7 mouse cellular contexts compared by ENCODE assay signal in the genomic region with DNA sequence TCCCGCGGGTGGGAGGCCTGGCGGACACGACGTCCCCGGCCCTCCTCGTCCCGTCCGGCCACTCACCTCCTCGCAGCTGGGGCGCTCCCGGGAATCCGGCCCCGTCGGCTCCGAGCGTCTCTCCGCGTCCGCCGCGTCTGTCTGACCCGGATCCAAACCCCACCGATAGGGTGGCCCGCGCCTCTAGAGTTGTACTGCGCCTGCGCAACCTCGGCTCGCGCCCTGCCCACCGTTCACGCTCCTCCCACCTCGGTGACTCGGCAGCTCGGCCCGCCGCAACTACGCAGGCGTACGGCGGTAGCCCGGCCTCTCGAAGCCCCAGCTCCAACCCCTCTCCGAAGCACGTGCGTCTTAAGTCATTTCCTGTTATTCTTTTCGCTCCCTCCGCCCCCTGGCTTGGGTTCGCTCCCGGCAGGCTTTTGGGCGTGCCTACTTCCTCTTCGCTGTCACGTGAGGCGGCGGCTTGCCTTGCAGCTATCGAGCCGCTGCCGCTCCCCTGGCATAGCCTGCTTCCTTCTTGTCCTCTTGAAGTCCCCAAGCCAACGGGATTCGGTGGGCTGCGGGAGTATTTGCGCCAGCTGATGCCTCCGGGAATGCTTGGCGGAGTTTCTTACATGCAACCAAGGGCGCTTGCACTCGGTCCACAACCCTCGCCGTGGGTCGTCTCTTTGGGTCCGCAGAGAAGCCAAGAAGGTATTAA. TPM values are rescaled to one million over a fixed set of nuclear protein-coding genes. Genes with fewer than 3 reads are reported as not detected.
DNase-seq lines count a peak whose midpoint lies in the region; ATAC-seq and TF ChIP-seq lines count a peak whose summit lies in the region.

No protein-coding gene starts in this region.

- H3K4me3 ChIP-seq in embryonic facial prominence, embryonic 10.5 days, result peak overlapping the region; percentile 98
- peak overlapping the region; percentile 93 for H3K4me3 ChIP-seq in intestine, postnatal 0 days (ENCODE audit: low read depth, low read length)
- H3K4me3 ChIP-seq in midbrain, embryonic 12.5 days, result peak overlapping the region; percentile 98
- H3K4me3 ChIP-seq in small intestine, adult 2 months (ENCODE audit: low read depth, low read length), result peak overlapping the region; percentile 89

- peaks cover 18% of the 10 kb centered on the region for H3K36me3 ChIP-seq in embryonic facial prominence, embryonic 10.5 days (replicated peaks)
- peaks cover 2% of the 10 kb centered on the region; the same call in 1 of the 2 replicates for H3K36me3 ChIP-seq in intestine, postnatal 0 days (ENCODE audit: control insufficient read depth, insufficient read depth)
- H3K36me3 ChIP-seq in midbrain, embryonic 12.5 days, result peaks cover 8% of the 10 kb centered on the region
- H3K36me3 ChIP-seq in small intestine, adult 2 months (ENCODE audit: control insufficient read depth, insufficient read depth, low read length), result peaks cover 7% of the 10 kb centered on the region

- H3K9ac ChIP-seq in intestine, postnatal 0 days (ENCODE audit: low read depth, low read length), result peak overlapping the region; percentile 96
- peak overlapping the region; percentile 92 for H3K9ac ChIP-seq in midbrain, embryonic 12.5 days (replicated peaks)

- no peaks in the 10 kb centered on the region for H3K9me3 ChIP-seq in embryonic facial prominence, embryonic 10.5 days
- no peaks in the 10 kb centered on the region for H3K9me3 ChIP-seq in intestine, postnatal 0 days (ENCODE audit: control insufficient read depth)
- H3K9me3 ChIP-seq in midbrain, embryonic 12.5 days, result no peaks in the 10 kb centered on the region

- peak; percentile 99 for DNase-seq in adrenal gland, postnatal 10 days
- peak; percentile 99 for DNase-seq in embryonic facial prominence, embryonic 10.5 days (ENCODE audit: low spot score)
- peak; percentile 88 for DNase-seq in gonadal fat pad, adult 2 months (ENCODE audit: low read depth)
- DNase-seq in left cerebral cortex, postnatal 4 days, result peak; percentile 99

- peaks cover 26% of the 10 kb centered on the region for H3K4me1 ChIP-seq in embryonic facial prominence, embryonic 10.5 days
- peaks cover 11% of the 10 kb centered on the region; the same call in 1 of the 2 replicates for H3K4me1 ChIP-seq in intestine, postnatal 0 days (replicated peaks; ENCODE audit: control insufficient read depth, insufficient read depth, low read length)
- H3K4me1 ChIP-seq in midbrain, embryonic 12.5 days, result peaks cover 27% of the 10 kb centered on the region
- H3K4me1 ChIP-seq in small intestine, adult 2 months (ENCODE audit: control insufficient read depth, insufficient read depth, insufficient read length, low read length), result peaks cover 32% of the 10 kb centered on the region

- intact Hi-C loops in left cerebral cortex, postnatal 4 days (cut with DNase I), result no loop called here

- peak; percentile 45; the same call in 1 of the 2 replicates for TF ChIP-seq CTCF in intestine, postnatal 0 days (IDR thresholded peaks at IDR 0.05; ENCODE audit: low read depth)
- peak; percentile 26; the same call in 1 of the 2 replicates for TF ChIP-seq CTCF in small intestine, adult 2 months (IDR thresholded peaks at IDR 0.05; ENCODE audit: extremely low read depth, insufficient read length, insufficient replicate concordance, low read depth, low read length)

- peak; percentile 93 for ATAC-seq in intestine, postnatal 0 days
- peak; percentile 99 for ATAC-seq in midbrain, embryonic 12.5 days (ENCODE audit: low FRiP score, low read depth)

- H3K27me3 ChIP-seq in embryonic facial prominence, embryonic 10.5 days (replicated peaks; ENCODE audit: low read depth, poor library complexity, severe bottlenecking), result no peaks in the 10 kb centered on the region
- no peaks in the 10 kb centered on the region for H3K27me3 ChIP-seq in intestine, postnatal 0 days (replicated peaks; ENCODE audit: control insufficient read depth, insufficient read depth, low read length)
- H3K27me3 ChIP-seq in midbrain, embryonic 12.5 days, result no peaks in the 10 kb centered on the region
- H3K27me3 ChIP-seq in small intestine, adult 2 months (ENCODE audit: control insufficient read depth, insufficient read depth, low read length), result no peaks in the 10 kb centered on the region

- H3K27ac ChIP-seq in embryonic facial prominence, embryonic 10.5 days (replicated peaks), result peak overlapping the region; percentile 90
- H3K27ac ChIP-seq in intestine, postnatal 0 days (ENCODE audit: low read depth, low read length), result peak overlapping the region; percentile 99
- H3K27ac ChIP-seq in midbrain, embryonic 12.5 days (replicated peaks), result peak overlapping the region; percentile 78
- peak overlapping the region; percentile 89 for H3K27ac ChIP-seq in small intestine, adult 2 months (ENCODE audit: insufficient read depth, low read depth, low read length)

- under 1% methylated on average over 71 of the region's 71 CpGs for WGBS in embryonic facial prominence, embryonic 10.5 days
- under 1% methylated on average over 62 of the region's 71 CpGs for WGBS in intestine, postnatal 0 days
- under 1% methylated on average over 62 of the region's 71 CpGs for WGBS in midbrain, embryonic 12.5 days
- under 1% methylated on average over 71 of the region's 71 CpGs for WGBS in small intestine, adult 2 months

- peak overlapping the region; percentile 69 for H3K4me2 ChIP-seq in intestine, postnatal 0 days (replicated peaks; ENCODE audit: low read depth)
- peak overlapping the region; percentile 96 for H3K4me2 ChIP-seq in midbrain, embryonic 12.5 days (replicated peaks)

- TF ChIP-seq POLR2A in small intestine, adult 2 months (IDR thresholded peaks at IDR 0.05; ENCODE audit: low read depth, low read length), result peak; percentile 84

RNA-seq across cellular contexts. Expression of gene Oser1, which starts 5.0 kb away (rescaled TPM):
- total RNA-seq in adrenal gland, postnatal 10 days (2021), result 10 to 100 TPM; 34.6 to 34.8 TPM
- 94.0 and 99.5 TPM in 2 replicates for polyA plus RNA-seq in embryonic facial prominence, embryonic 10.5 days (2016; fragmentation: Nextera tagmentation; extraction: Ambion mirVana)
- polyA plus RNA-seq in gonadal fat pad, adult 2 months (2012; rRNA removed), result 25.0 and 25.5 TPM in 2 replicates
- polyA plus RNA-seq in intestine, postnatal 0 days (2015; fragmentation: Nextera tagmentation; extraction: Ambion mirVana), result 62.3 and 64.5 TPM in 2 replicates
- 10 to 100 TPM; 23.3 to 23.7 TPM for total RNA-seq in left cerebral cortex, postnatal 4 days (2021)
- polyA plus RNA-seq in midbrain, embryonic 12.5 days (2016; fragmentation: Nextera tagmentation; extraction: Ambion mirVana), result 77.3 and 82.3 TPM in 2 replicates
- polyA plus RNA-seq in small intestine, adult 2 months (2012; rRNA removed), result 5.0 and 12.2 TPM in 2 replicates

RNA-seq across cellular contexts. Expression of gene Gdap1l1, which starts 18.8 kb away (rescaled TPM):
- total RNA-seq in adrenal gland, postnatal 10 days (2021), result 1 to 10 TPM; 3.4 to 4.3 TPM
- 7.6 and 9.1 TPM in 2 replicates for polyA plus RNA-seq in embryonic facial prominence, embryonic 10.5 days (2016; fragmentation: Nextera tagmentation; extraction: Ambion mirVana)
- polyA plus RNA-seq in gonadal fat pad, adult 2 months (2012; rRNA removed), result 0.55 and 1.3 TPM in 2 replicates
- 2.3 and 2.4 TPM in 2 replicates for polyA plus RNA-seq in intestine, postnatal 0 days (2015; fragmentation: Nextera tagmentation; extraction: Ambion mirVana)
- 10 to 100 TPM; 90.8 to 98.3 TPM for total RNA-seq in left cerebral cortex, postnatal 4 days (2021)
- 62.6 and 63.4 TPM in 2 replicates for polyA plus RNA-seq in midbrain, embryonic 12.5 days (2016; fragmentation: Nextera tagmentation; extraction: Ambion mirVana)
- 0.85 and 1.6 TPM in 2 replicates for polyA plus RNA-seq in small intestine, adult 2 months (2012; rRNA removed)

RNA-seq across cellular contexts. Expression of gene Jph2, which starts 21.7 kb away (rescaled TPM):
- 10 to 100 TPM; 11.5 to 23.5 TPM for total RNA-seq in adrenal gland, postnatal 10 days (2021)
- polyA plus RNA-seq in embryonic facial prominence, embryonic 10.5 days (2016; fragmentation: Nextera tagmentation; extraction: Ambion mirVana), result 0.52 and 0.83 TPM in 2 replicates
- 15.5 and 16.3 TPM in 2 replicates for polyA plus RNA-seq in gonadal fat pad, adult 2 months (2012; rRNA removed)
- 9.8 and 10.0 TPM in 2 replicates for polyA plus RNA-seq in intestine, postnatal 0 days (2015; fragmentation: Nextera tagmentation; extraction: Ambion mirVana)
- under 1 TPM; 0.54 to 0.74 TPM for total RNA-seq in left cerebral cortex, postnatal 4 days (2021)
- polyA plus RNA-seq in midbrain, embryonic 12.5 days (2016; fragmentation: Nextera tagmentation; extraction: Ambion mirVana), result 0.30 and 0.45 TPM in 2 replicates
- 20.6 and 28.7 TPM in 2 replicates for polyA plus RNA-seq in small intestine, adult 2 months (2012; rRNA removed)

RNA-seq across cellular contexts. Expression of gene Fitm2, which starts 52.9 kb away (rescaled TPM):
- total RNA-seq in adrenal gland, postnatal 10 days (2021), result 10 to 100 TPM; 76.9 to 91.9 TPM
- 9.4 and 10.5 TPM in 2 replicates for polyA plus RNA-seq in embryonic facial prominence, embryonic 10.5 days (2016; fragmentation: Nextera tagmentation; extraction: Ambion mirVana)
- 41.0 and 44.1 TPM in 2 replicates for polyA plus RNA-seq in gonadal fat pad, adult 2 months (2012; rRNA removed)
- polyA plus RNA-seq in intestine, postnatal 0 days (2015; fragmentation: Nextera tagmentation; extraction: Ambion mirVana), result 5.3 and 5.5 TPM in 2 replicates
- 10 to 100 TPM; 15.3 TPM for total RNA-seq in left cerebral cortex, postnatal 4 days (2021)
- 11.2 and 13.0 TPM in 2 replicates for polyA plus RNA-seq in midbrain, embryonic 12.5 days (2016; fragmentation: Nextera tagmentation; extraction: Ambion mirVana)
- 4.4 and 7.0 TPM in 2 replicates for polyA plus RNA-seq in small intestine, adult 2 months (2012; rRNA removed)

Comparison
In these comparisons a context has a peak if more than half of its experiments do, and no peak if none do; other contexts are left out.
1. Peak in every context shown above with its lines: DNase-seq, ATAC-seq, H3K4me3 ChIP-seq and H3K27ac ChIP-seq.